Mouse (Mus musculus): ENCODE measurements around the gene Polh. TPM values are rescaled to one million over a fixed set of nuclear protein-coding genes. Genes with fewer than 3 reads are reported as not detected.

The Polh gene
- polyA plus RNA-seq, 1 experiment = 4.2 TPM

GRCm38 (mm10) chr17:46239516-46240114 is 37.2 kb upstream of the Polh start:
- H3K4me1 ChIP-seq (ENCODE audit: control insufficient read depth, insufficient read depth, low read length) = no peaks in the 10 kb centered on the region
- WGBS = 84% methylated on average over 15 of the region's 15 CpGs
- no peak for DNase-seq
- H3K4me3 ChIP-seq (replicated peaks; ENCODE audit: extremely low read depth, low read depth, low read length) = no peak overlapping the region
- TF ChIP-seq CTCF (IDR thresholded peaks at IDR 0.05; ENCODE audit: insufficient read depth, low read length) = no peak
- no peak for TF ChIP-seq POLR2A (IDR thresholded peaks at IDR 0.05; ENCODE audit: borderline replicate concordance, extremely low read depth, low read depth, low read length)

GRCm38 (mm10) chr17:46237480-46237879 is 35.0 kb upstream of the Polh start:
- Histone ChIP-seq H3K4me3 (replicated peaks; ENCODE audit: extremely low read depth, low read depth, low read length) (no peak overlapping the region), H3K4me1 (ENCODE audit: control insufficient read depth, insufficient read depth, low read length) (no peaks in the 10 kb centered on the region)
- no peak for DNase-seq
- 79% methylated on average over 5 of the region's 5 CpGs for WGBS
- no peak for TF ChIP-seq CTCF (IDR thresholded peaks at IDR 0.05; ENCODE audit: insufficient read depth, low read length)
- TF ChIP-seq POLR2A (IDR thresholded peaks at IDR 0.05; ENCODE audit: borderline replicate concordance, extremely low read depth, low read depth, low read length) = no peak

- TF ChIP-seq CTCF (IDR thresholded peaks at IDR 0.05; ENCODE audit: insufficient read depth, low read length) (no peak), POLR2A (IDR thresholded peaks at IDR 0.05; ENCODE audit: borderline replicate concordance, extremely low read depth, low read depth, low read length) (no peak)
- 90% methylated on average over 6 of the region's 6 CpGs for WGBS
- no peak for DNase-seq
These were observed 34.6 kb upstream of the Polh start for GRCm38 (mm10) chr17:46237079-46237478.

GRCm38 (mm10) chr17:46236067-46236466 is 33.6 kb upstream of the Polh start:
- no peak for DNase-seq
- 78% methylated on average over 1 of the region's 1 CpGs for WGBS
- no peaks in the 10 kb centered on the region for H3K4me1 ChIP-seq (ENCODE audit: control insufficient read depth, insufficient read depth, low read length)
- no peak for TF ChIP-seq CTCF (IDR thresholded peaks at IDR 0.05; ENCODE audit: insufficient read depth, low read length)
- TF ChIP-seq POLR2A (IDR thresholded peaks at IDR 0.05; ENCODE audit: borderline replicate concordance, extremely low read depth, low read depth, low read length) = no peak
- no peak overlapping the region for H3K4me3 ChIP-seq (replicated peaks; ENCODE audit: extremely low read depth, low read depth, low read length)

More at GRCm38 (mm10) chr17:46237079-46237478, 34.6 kb upstream of the Polh start:
- no peak overlapping the region for H3K4me3 ChIP-seq (replicated peaks; ENCODE audit: extremely low read depth, low read depth, low read length)
- no peaks in the 10 kb centered on the region for H3K4me1 ChIP-seq (ENCODE audit: control insufficient read depth, insufficient read depth, low read length)

GRCm38 (mm10) chr17:46227576-46227975 is 25.1 kb upstream of the Polh start:
- TF ChIP-seq POLR2A (IDR thresholded peaks at IDR 0.05; ENCODE audit: borderline replicate concordance, extremely low read depth, low read depth, low read length) (no peak), CTCF (IDR thresholded peaks at IDR 0.05; ENCODE audit: insufficient read depth, low read length) (no peak)
- Histone ChIP-seq H3K4me1 (ENCODE audit: control insufficient read depth, insufficient read depth, low read length) (no peaks in the 10 kb centered on the region), H3K4me3 (replicated peaks; ENCODE audit: extremely low read depth, low read depth, low read length) (no peak overlapping the region)
- 91% methylated on average over 7 of the region's 7 CpGs for WGBS
- no peak for DNase-seq

- 87% methylated on average over 3 of the region's 3 CpGs for WGBS
- TF ChIP-seq CTCF (IDR thresholded peaks at IDR 0.05; ENCODE audit: insufficient read depth, low read length) (no peak), POLR2A (IDR thresholded peaks at IDR 0.05; ENCODE audit: borderline replicate concordance, extremely low read depth, low read depth, low read length) (no peak)
- no peak for DNase-seq
- H3K4me1 ChIP-seq (ENCODE audit: control insufficient read depth, insufficient read depth, low read length) = no peaks in the 10 kb centered on the region; the same call in 1 of the 2 replicates
- no peak overlapping the region for H3K4me3 ChIP-seq (replicated peaks; ENCODE audit: extremely low read depth, low read depth, low read length)
These were observed 19.2 kb upstream of the Polh start for GRCm38 (mm10) chr17:46221601-46222000.

GRCm38 (mm10) chr17:46210550-46210949 is 8.1 kb upstream of the Polh start:
- Histone ChIP-seq H3K4me3 (replicated peaks; ENCODE audit: extremely low read depth, low read depth, low read length) (no peak overlapping the region), H3K4me1 (ENCODE audit: control insufficient read depth, insufficient read depth, low read length) (no peaks in the 10 kb centered on the region)
- no peak for TF ChIP-seq CTCF (IDR thresholded peaks at IDR 0.05; ENCODE audit: insufficient read depth, low read length)
- no peak for TF ChIP-seq POLR2A (IDR thresholded peaks at IDR 0.05; ENCODE audit: borderline replicate concordance, extremely low read depth, low read depth, low read length)
- 82% methylated on average over 3 of the region's 3 CpGs for WGBS
- no peak for DNase-seq

GRCm38 (mm10) chr17:46206676-46207075 is 4.2 kb upstream of the Polh start:
- Histone ChIP-seq H3K4me1 (ENCODE audit: control insufficient read depth, insufficient read depth, low read length) (peaks cover 2% of the 10 kb centered on the region; the same call in 1 of the 2 replicates), H3K4me3 (replicated peaks; ENCODE audit: extremely low read depth, low read depth, low read length) (no peak overlapping the region)
- TF ChIP-seq POLR2A (IDR thresholded peaks at IDR 0.05; ENCODE audit: borderline replicate concordance, extremely low read depth, low read depth, low read length) (no peak), CTCF (IDR thresholded peaks at IDR 0.05; ENCODE audit: insufficient read depth, low read length) (no peak)
- no peak for DNase-seq

- no peak for DNase-seq
- TF ChIP-seq POLR2A (IDR thresholded peaks at IDR 0.05; ENCODE audit: borderline replicate concordance, extremely low read depth, low read depth, low read length) = no peak
- no peak for TF ChIP-seq CTCF (IDR thresholded peaks at IDR 0.05; ENCODE audit: insufficient read depth, low read length)
- peak overlapping the region; percentile 75 for H3K4me3 ChIP-seq (replicated peaks; ENCODE audit: extremely low read depth, low read depth, low read length)
- H3K4me1 ChIP-seq (ENCODE audit: control insufficient read depth, insufficient read depth, low read length) = peaks cover 2% of the 10 kb centered on the region; the same call in 1 of the 2 replicates
- 0% methylated on average over 20 of the region's 20 CpGs for WGBS
These were observed 633 bp upstream of the Polh start for GRCm38 (mm10) chr17:46203078-46203477.

GRCm38 (mm10) chr17:46201151-46201550 is 1.3 kb downstream of the Polh start:
- Histone ChIP-seq H3K4me3 (replicated peaks; ENCODE audit: extremely low read depth, low read depth, low read length) (no peak overlapping the region), H3K4me1 (ENCODE audit: control insufficient read depth, insufficient read depth, low read length) (peaks cover 2% of the 10 kb centered on the region; the same call in 1 of the 2 replicates)
- DNase-seq = no peak
- TF ChIP-seq CTCF (IDR thresholded peaks at IDR 0.05; ENCODE audit: insufficient read depth, low read length) (no peak), POLR2A (IDR thresholded peaks at IDR 0.05; ENCODE audit: borderline replicate concordance, extremely low read depth, low read depth, low read length) (no peak)
- WGBS = 29% methylated on average over 6 of the region's 6 CpGs

Measured in lung, adult 2 months (tissue).